Comparison of ENCODE assay signal across 9 mouse cellular contexts in genomic region chr17:15380641-15381051, GRCm38 (mm10). TPM values are rescaled to one million over a fixed set of nuclear protein-coding genes. Genes with fewer than 3 reads are reported as not detected.
A peak's percentile ranks its signal among the peaks of the same experiment; 100 is the strongest.
DNase-seq lines count a peak whose midpoint lies in the region; ATAC-seq and TF ChIP-seq lines count a peak whose summit lies in the region.
"Had no signal": no experiment of that assay in that cellular context is flagged by ENCODE, and none has a peak within 500 bp of the region (broad histone marks: within the 10 kb centered on the region; RNA-seq: fewer than 3 reads in every experiment).

No protein-coding gene starts in this region.

- no peaks in the 10 kb centered on the region for H3K9me3 ChIP-seq in forebrain, embryonic 16.5 days (ENCODE audit: control insufficient read depth, low read length)
- no peaks in the 10 kb centered on the region for H3K9me3 ChIP-seq in intestine, postnatal 0 days (ENCODE audit: control insufficient read depth)
- H3K9me3 ChIP-seq in liver, embryonic 15.5 days (replicated peaks) = no peaks in the 10 kb centered on the region
- no peaks in the 10 kb centered on the region for H3K9me3 ChIP-seq in neural tube, embryonic 11.5 days (ENCODE audit: control insufficient read depth, low read length)

- intact Hi-C loops in heart, postnatal 25 days (cut with DNase I) = no loop called here

- H3K4me2 ChIP-seq in forebrain, embryonic 16.5 days (ENCODE audit: low read length) = peak overlapping the region; percentile 84
- peak overlapping the region; percentile 80 for H3K4me2 ChIP-seq in intestine, postnatal 0 days (replicated peaks; ENCODE audit: low read depth)
- H3K4me2 ChIP-seq in liver, embryonic 15.5 days = peak overlapping the region; percentile 56
- H3K4me2 ChIP-seq in neural tube, embryonic 11.5 days (ENCODE audit: low read depth) = peak overlapping the region; percentile 58

- peak overlapping the region; percentile 58 for H3K9ac ChIP-seq in forebrain, embryonic 16.5 days (replicated peaks; ENCODE audit: low read depth, low read length)
- H3K9ac ChIP-seq in intestine, postnatal 0 days (ENCODE audit: low read depth, low read length) = peak overlapping the region; percentile 48
- no peak overlapping the region; the same call in 1 of the 2 replicates for H3K9ac ChIP-seq in liver, embryonic 15.5 days
- peak overlapping the region; percentile 37 for H3K9ac ChIP-seq in neural tube, embryonic 11.5 days (ENCODE audit: low read length)

- peak overlapping the region; percentile 39 for H3K27ac ChIP-seq in forebrain, embryonic 16.5 days (ENCODE audit: low read length)
- no peak overlapping the region for H3K27ac ChIP-seq in intestine, postnatal 0 days (ENCODE audit: low read depth, low read length)
- H3K27ac ChIP-seq in liver, embryonic 15.5 days (replicated peaks) = no peak overlapping the region
- peak overlapping the region; percentile 86 for H3K27ac ChIP-seq in neural tube, embryonic 11.5 days (ENCODE audit: low read depth, low read length)

- TF ChIP-seq CTCF in intestine, postnatal 0 days (IDR thresholded peaks at IDR 0.05; ENCODE audit: low read depth) = no peak

- H3K36me3 ChIP-seq in forebrain, embryonic 16.5 days (ENCODE audit: control insufficient read depth, insufficient read depth) = no peaks in the 10 kb centered on the region
- H3K36me3 ChIP-seq in intestine, postnatal 0 days (ENCODE audit: control insufficient read depth, insufficient read depth) = no peaks in the 10 kb centered on the region
- no peaks in the 10 kb centered on the region for H3K36me3 ChIP-seq in liver, embryonic 15.5 days (replicated peaks)
- no peaks in the 10 kb centered on the region for H3K36me3 ChIP-seq in neural tube, embryonic 11.5 days (ENCODE audit: control insufficient read depth, insufficient read depth, low read length)

- H3K27me3 ChIP-seq in forebrain, embryonic 16.5 days (replicated peaks; ENCODE audit: control insufficient read depth, insufficient read depth, low read length) = no peaks in the 10 kb centered on the region
- no peaks in the 10 kb centered on the region for H3K27me3 ChIP-seq in intestine, postnatal 0 days (replicated peaks; ENCODE audit: control insufficient read depth, insufficient read depth, low read length)
- H3K27me3 ChIP-seq in liver, embryonic 15.5 days = peaks cover 87% of the 10 kb centered on the region
- H3K27me3 ChIP-seq in neural tube, embryonic 11.5 days (ENCODE audit: control insufficient read depth, insufficient read depth, low read length) = 0 out of 2 replicates have a peak, but pooled peaks cover 5% of the 10 kb centered on the region

- H3K4me3 ChIP-seq in forebrain, embryonic 16.5 days (replicated peaks; ENCODE audit: low read length) = peak overlapping the region; percentile 50
- H3K4me3 ChIP-seq in intestine, postnatal 0 days (ENCODE audit: low read depth, low read length) = peak overlapping the region; percentile 43
- peak overlapping the region; percentile 42 for H3K4me3 ChIP-seq in liver, embryonic 15.5 days (replicated peaks)
- peak overlapping the region; percentile 29 for H3K4me3 ChIP-seq in neural tube, embryonic 11.5 days (ENCODE audit: low read depth, low read length)

- under 1% methylated on average over 27 of the region's 27 CpGs for WGBS in forebrain, embryonic 16.5 days
- under 1% methylated on average over 27 of the region's 27 CpGs for WGBS in intestine, postnatal 0 days
- WGBS in liver, embryonic 15.5 days (ENCODE audit: insufficient replicate concordance) = 2% methylated on average over 27 of the region's 27 CpGs
- 0% methylated on average over 27 of the region's 27 CpGs for WGBS in neural tube, embryonic 11.5 days

- peak; percentile 92 for DNase-seq in heart, adult 11 months
- no peak for DNase-seq in heart, postnatal 25 days (ENCODE audit: low spot score)
- DNase-seq in adrenal gland, adult 8-10 months = peak; percentile 49
- DNase-seq in neural tube, embryonic 11.5 days (ENCODE audit: low spot score) = peak; percentile 82
- no peak for DNase-seq in cerebellum, adult 11 months

- peaks cover 50% of the 10 kb centered on the region for H3K4me1 ChIP-seq in forebrain, embryonic 16.5 days (replicated peaks; ENCODE audit: control insufficient read depth, insufficient read depth, low read length)
- peaks cover 5% of the 10 kb centered on the region; the same call in 1 of the 2 replicates for H3K4me1 ChIP-seq in intestine, postnatal 0 days (replicated peaks; ENCODE audit: control insufficient read depth, insufficient read depth, low read length)
- H3K4me1 ChIP-seq in liver, embryonic 15.5 days (replicated peaks) = 0 out of 2 replicates have a peak, but pooled peaks cover 4% of the 10 kb centered on the region
- H3K4me1 ChIP-seq in neural tube, embryonic 11.5 days (ENCODE audit: control insufficient read depth, insufficient read depth, low read length) = peaks cover 39% of the 10 kb centered on the region

- peak; percentile 41 for ATAC-seq in forebrain, embryonic 16.5 days
- peak; percentile 66 for ATAC-seq in intestine, postnatal 0 days
- ATAC-seq in liver, embryonic 15.5 days (ENCODE audit: insufficient read depth) = 0 out of 2 replicates have a peak, but pooled peaks have one; percentile 10
- peak; percentile 40 for ATAC-seq in neural tube, embryonic 11.5 days (ENCODE audit: insufficient read depth, low FRiP score, low TSS enrichment)

RNA-seq across cellular contexts. Expression of gene Dll1, which starts 4.0 kb away (rescaled TPM):
- 1 to 10 TPM; 6.1 TPM for total RNA-seq in heart, postnatal 25 days (2021)
- total RNA-seq in adrenal gland, adult 8-10 months (2022) = 1 to 10 TPM; 3.5 to 6.7 (median 4.5) TPM
- polyA plus RNA-seq in forebrain, embryonic 16.5 days (2015; fragmentation: Nextera tagmentation; extraction: Ambion mirVana) = 28.9 and 30.7 TPM in 2 replicates
- 18.5 and 20.0 TPM in 2 replicates for polyA plus RNA-seq in intestine, postnatal 0 days (2015; fragmentation: Nextera tagmentation; extraction: Ambion mirVana)
- 1.1 and 1.5 TPM in 2 replicates for polyA plus RNA-seq in liver, embryonic 15.5 days (2015; fragmentation: Nextera tagmentation; extraction: Ambion mirVana)
- 57.7 and 64.2 TPM in 2 replicates for polyA plus RNA-seq in neural tube, embryonic 11.5 days (2014; fragmentation: Nextera tagmentation; extraction: Ambion mirVana)
- total RNA-seq: MEL had no signal

RNA-seq across cellular contexts. Expression of gene Fam120b, which starts 15.4 kb away (rescaled TPM):
- total RNA-seq in heart, postnatal 25 days (2021) = 10 to 100 TPM; 10.8 to 11.8 TPM
- 10 to 100 TPM; 23.3 to 35.0 (median 30.0) TPM for total RNA-seq in adrenal gland, adult 8-10 months (2022)
- polyA plus RNA-seq in forebrain, embryonic 16.5 days (2015; fragmentation: Nextera tagmentation; extraction: Ambion mirVana) = 52.8 and 52.9 TPM in 2 replicates
- 11.5 and 13.6 TPM in 2 replicates for polyA plus RNA-seq in intestine, postnatal 0 days (2015; fragmentation: Nextera tagmentation; extraction: Ambion mirVana)
- polyA plus RNA-seq in liver, embryonic 15.5 days (2015; fragmentation: Nextera tagmentation; extraction: Ambion mirVana) = 6.5 and 7.1 TPM in 2 replicates
- 36.6 and 37.2 TPM in 2 replicates for polyA plus RNA-seq in neural tube, embryonic 11.5 days (2014; fragmentation: Nextera tagmentation; extraction: Ambion mirVana)

Comparison
In these comparisons a context has a peak if more than half of its experiments do, and no peak if none do; other contexts are left out.
1. DNase-seq: peak in heart, adult 11 months (single experiment), adrenal gland, adult 8-10 months (single experiment) and neural tube, embryonic 11.5 days (single experiment); none in heart, postnatal 25 days (single experiment) and cerebellum, adult 11 months (single experiment).
2. ATAC-seq: peak in every context shown above with its lines; median percentile 66 in intestine, postnatal 0 days; 41 in forebrain, embryonic 16.5 days; 40 in neural tube, embryonic 11.5 days; 10 in liver, embryonic 15.5 days.
3. H3K27ac ChIP-seq: peak in forebrain, embryonic 16.5 days (single experiment) and neural tube, embryonic 11.5 days (single experiment); none in intestine, postnatal 0 days (single experiment) and liver, embryonic 15.5 days (single experiment).
4. Peak in every context shown above with its lines, with median percentiles within 50 percentile points of each other: H3K4me2 ChIP-seq and H3K4me3 ChIP-seq.